Mouse (Mus musculus): ENCODE data around the gene Errfi1.

GRCm38 (mm10) chr4:150903091-150903742, 49.5 kb downstream of the Errfi1 start:
- no peak for TF ChIP-seq POLR2A (IDR thresholded peaks at IDR 0.05; ENCODE audit: low read depth, low read length)
- no peak for TF ChIP-seq CTCF (IDR thresholded peaks at IDR 0.05; ENCODE audit: borderline replicate concordance, insufficient read depth, low read length)
